Mouse (Mus musculus) ES-Bruce4 (cell line): Measurements from ENCODE around the gene Tgfa. TPM values are rescaled to one million over a fixed set of nuclear protein-coding genes. Genes with fewer than 3 reads are reported as not detected.

Experiments
- H3K27ac ChIP-seq: 2 replicates; pipeline ENCODE4 v1.5.1; 2012; ENCODE audit warnings: low read length, inconsistent platforms; ENCODE audit not compliant: insufficient read depth
- H3K27me3 ChIP-seq: 2 replicates; pipeline ENCODE4 v1.6.1; 2012; ENCODE audit warnings: mild to moderate bottlenecking, low read length, inconsistent platforms; ENCODE audit not compliant: control insufficient read depth, poor library complexity, insufficient read depth, severe bottlenecking
- H3K36me3 ChIP-seq: 2 replicates; pipeline ENCODE4 v1.6.1; 2012; ENCODE audit warnings: inconsistent platforms, mild to moderate bottlenecking, low read length, moderate library complexity; ENCODE audit not compliant: control insufficient read depth, poor library complexity, insufficient read depth, severe bottlenecking
- H3K4me1 ChIP-seq: one replicate; pipeline ENCODE4 v1.8.1; 2011; ENCODE audit warnings: low read length; ENCODE audit not compliant: control insufficient read depth, insufficient read depth
- H3K4me3 ChIP-seq: 2 replicates; pipeline ENCODE4 v1.5.1; 2011; ENCODE audit warnings: low read depth, mild to moderate bottlenecking, low read length
- H3K9ac ChIP-seq: 2 replicates; pipeline ENCODE4 v1.6.1; 2012; ENCODE audit warnings: low read depth, mild to moderate bottlenecking, inconsistent platforms; ENCODE audit not compliant: poor library complexity, severe bottlenecking
- H3K9me3 ChIP-seq: replicated peaks from 2 replicates; pipeline ENCODE4 v1.6.1; 2012; ENCODE audit warnings: mild to moderate bottlenecking, low read length, inconsistent platforms; ENCODE audit not compliant: control insufficient read depth, poor library complexity, insufficient read depth, severe bottlenecking
- CTCF ChIP-seq: IDR thresholded peaks from one replicate; pipeline ENCODE4 v1.8.1; 2011; ENCODE audit warnings: low read depth, low read length
- EP300 ChIP-seq: IDR thresholded peaks from 2 replicates; pipeline ENCODE4 v1.6.1; 2011; ENCODE audit warnings: low read depth, low read length; ENCODE audit not compliant: insufficient read depth
- POLR2A ChIP-seq: IDR thresholded peaks from one replicate; pipeline ENCODE4 v1.8.1; 2011; ENCODE audit warnings: low read length; ENCODE audit not compliant: insufficient read depth
- polyA plus RNA-seq: library from polyadenylated mRNA; stranded (reverse); fragments of >200 nt; gene quantifications from 2 replicates; pipeline ENCODE4 v1.2.4, GENCODE M21; 2011; ENCODE audit warnings: low read depth; ENCODE audit not compliant: missing spikeins, insufficient read depth, insufficient read length

The Tgfa gene
- polyA plus RNA-seq, 1 experiment = 7.4 TPM

- no peak overlapping the region for H3K9ac ChIP-seq
- H3K4me1 ChIP-seq = peaks cover 4% of the 10 kb centered on the region
- H3K27ac ChIP-seq = no peak overlapping the region
- no peaks in the 10 kb centered on the region for H3K36me3 ChIP-seq
- no peaks in the 10 kb centered on the region for H3K27me3 ChIP-seq
- no peaks in the 10 kb centered on the region for H3K9me3 ChIP-seq
- H3K4me3 ChIP-seq = no peak overlapping the region
- no peak for TF ChIP-seq EP300
- no peak for TF ChIP-seq POLR2A
- peak; percentile 33 for TF ChIP-seq CTCF
Measured at GRCm38 (mm10) chr6:86298961-86299360, 103.9 kb downstream of the Tgfa start.

- Histone ChIP-seq H3K4me1 (peaks cover 4% of the 10 kb centered on the region), H3K27me3 (no peaks in the 10 kb centered on the region), H3K9me3 (no peaks in the 10 kb centered on the region), H3K36me3 (no peaks in the 10 kb centered on the region), H3K4me3 (no peak overlapping the region), H3K27ac (no peak overlapping the region), H3K9ac (no peak overlapping the region)
- TF ChIP-seq CTCF (no peak), EP300 (no peak), POLR2A (no peak)
Measured at GRCm38 (mm10) chr6:86299381-86299780, 104.4 kb downstream of the Tgfa start.

- no peak overlapping the region for H3K27ac ChIP-seq
- no peak overlapping the region for H3K9ac ChIP-seq
- no peaks in the 10 kb centered on the region for H3K4me1 ChIP-seq
- TF ChIP-seq CTCF = no peak
- TF ChIP-seq POLR2A = no peak
- no peak for TF ChIP-seq EP300
- H3K27me3 ChIP-seq = no peaks in the 10 kb centered on the region
- no peak overlapping the region for H3K4me3 ChIP-seq
- H3K36me3 ChIP-seq = no peaks in the 10 kb centered on the region
- no peaks in the 10 kb centered on the region for H3K9me3 ChIP-seq
Measured at GRCm38 (mm10) chr6:86305680-86306079, 110.7 kb downstream of the Tgfa start.

GRCm38 (mm10) chr6:86314011-86314410 is 119.0 kb downstream of the Tgfa start:
- Histone ChIP-seq H3K27me3 (no peaks in the 10 kb centered on the region), H3K36me3 (no peaks in the 10 kb centered on the region), H3K9me3 (no peaks in the 10 kb centered on the region), H3K4me3 (no peak overlapping the region), H3K27ac (no peak overlapping the region), H3K9ac (no peak overlapping the region), H3K4me1 (no peaks in the 10 kb centered on the region)
- TF ChIP-seq EP300 = no peak
- TF ChIP-seq POLR2A = no peak
- TF ChIP-seq CTCF = no peak

- Histone ChIP-seq H3K9ac (no peak overlapping the region), H3K27ac (no peak overlapping the region), H3K9me3 (no peaks in the 10 kb centered on the region), H3K4me1 (no peaks in the 10 kb centered on the region), H3K4me3 (no peak overlapping the region), H3K36me3 (no peaks in the 10 kb centered on the region), H3K27me3 (no peaks in the 10 kb centered on the region)
- no peak for TF ChIP-seq CTCF
- no peak for TF ChIP-seq POLR2A
- no peak for TF ChIP-seq EP300
Measured at GRCm38 (mm10) chr6:86317066-86317465, 122.0 kb downstream of the Tgfa start.

- no peaks in the 10 kb centered on the region for H3K36me3 ChIP-seq
- no peaks in the 10 kb centered on the region for H3K27me3 ChIP-seq
- no peak overlapping the region for H3K27ac ChIP-seq
- no peak overlapping the region for H3K4me3 ChIP-seq
- H3K4me1 ChIP-seq = peaks cover 3% of the 10 kb centered on the region
- no peaks in the 10 kb centered on the region for H3K9me3 ChIP-seq
- TF ChIP-seq EP300 (no peak), CTCF (no peak), POLR2A (no peak)
- no peak overlapping the region for H3K9ac ChIP-seq
Measured at GRCm38 (mm10) chr6:86318855-86319254, 123.8 kb downstream of the Tgfa start.
